Mouse (Mus musculus) embryonic facial prominence, embryonic 13.5 days (tissue): ENCODE data around the gene Trim17. TPM values are rescaled to one million over a fixed set of nuclear protein-coding genes. Genes with fewer than 3 reads are reported as not detected.

Experiments used
- ATAC-seq: fragments of 200-750 bp; cut with Nextera tagmentation; 2 replicates; pipeline ENCODE4 v1.8.0; 2017; ENCODE audit warnings: low read depth; ENCODE audit not compliant: insufficient number of reproducible peaks, insufficient read depth, low FRiP score, low TSS enrichment
- H3K27ac ChIP-seq: fragments of 300-500 bp; sonication (generic); 2 replicates; pipeline ENCODE4 v1.5.1; 2015; ENCODE audit warnings: moderate library complexity, mild to moderate bottlenecking, inconsistent platforms
- H3K27me3 ChIP-seq: fragments of 300-500 bp; sonication (generic); 2 replicates; pipeline ENCODE4 v1.6.1; 2015; ENCODE audit warnings: mild to moderate bottlenecking, inconsistent platforms
- H3K36me3 ChIP-seq: fragments of 300-500 bp; sonication (generic); 2 replicates; pipeline ENCODE4 v1.6.1; 2015; ENCODE audit warnings: mild to moderate bottlenecking, inconsistent platforms
- H3K4me1 ChIP-seq: fragments of 300-500 bp; sonication (generic); 2 replicates; pipeline ENCODE4 v1.6.1; 2015; ENCODE audit warnings: inconsistent platforms
- H3K4me2 ChIP-seq: fragments of 300-500 bp; sonication (generic); 2 replicates; pipeline ENCODE4 v1.6.1; 2015; ENCODE audit warnings: moderate library complexity, mild to moderate bottlenecking, inconsistent platforms
- H3K4me3 ChIP-seq: fragments of 300-500 bp; sonication (generic); 2 replicates; pipeline ENCODE4 v1.5.1; 2015; ENCODE audit warnings: mild to moderate bottlenecking, inconsistent platforms
- H3K9ac ChIP-seq: fragments of 300-500 bp; sonication (generic); 2 replicates; pipeline ENCODE4 v1.6.1; 2015; ENCODE audit warnings: mild to moderate bottlenecking, inconsistent platforms
- H3K9me3 ChIP-seq: fragments of 300-500 bp; sonication (generic); 2 replicates; pipeline ENCODE4 v1.6.1; 2016; ENCODE audit warnings: inconsistent platforms
- WGBS: fragments of 180-500 bp; shearing (Covaris S2); methylation state at CpG from one replicate; pipeline ENCODE4 v1.1.7; 2015; ENCODE audit warnings: mixed read lengths; 5-methylcytosine and 5-hydroxymethylcytosine counted together
- polyA plus RNA-seq: library from polyadenylated mRNA; unstranded; fragments of >200 nt; fragmentation: Nextera tagmentation; extraction: Ambion mirVana; gene quantifications from 2 replicates; pipeline ENCODE4 v1.2.1, GENCODE M21; 2015

The Trim17 gene
- polyA plus RNA-seq, 1 experiment from 2014 or later = 0.55 TPM

- Histone ChIP-seq H3K4me1 (peaks cover 16% of the 10 kb centered on the region), H3K36me3 (peaks cover 74% of the 10 kb centered on the region), H3K4me2 (no peak overlapping the region), H3K9ac (no peak overlapping the region), H3K9me3 (no peaks in the 10 kb centered on the region), H3K4me3 (no peak overlapping the region), H3K27me3 (no peaks in the 10 kb centered on the region), H3K27ac (no peak overlapping the region)
- WGBS = 93% methylated on average over 7 of the region's 7 CpGs
- ATAC-seq = no peak
Measured at GRCm38 (mm10) chr11:58984657-58985056, 30.2 kb downstream of the Trim17 start.

- Histone ChIP-seq H3K27ac (no peak overlapping the region), H3K9me3 (no peaks in the 10 kb centered on the region), H3K36me3 (peaks cover 82% of the 10 kb centered on the region), H3K27me3 (no peaks in the 10 kb centered on the region), H3K9ac (no peak overlapping the region), H3K4me1 (peaks cover 9% of the 10 kb centered on the region), H3K4me3 (no peak overlapping the region), H3K4me2 (no peak overlapping the region)
- WGBS = 93% methylated on average over 3 of the region's 3 CpGs
- no peak for ATAC-seq
Measured at GRCm38 (mm10) chr11:58985299-58985917, 30.9 kb downstream of the Trim17 start.

GRCm38 (mm10) chr11:58989166-58989565, 34.7 kb downstream of the Trim17 start:
- Histone ChIP-seq H3K27ac (no peak overlapping the region), H3K9ac (no peak overlapping the region), H3K27me3 (peaks cover 13% of the 10 kb centered on the region), H3K4me3 (no peak overlapping the region), H3K4me1 (peaks cover 2% of the 10 kb centered on the region), H3K4me2 (no peak overlapping the region), H3K36me3 (peaks cover 65% of the 10 kb centered on the region), H3K9me3 (no peaks in the 10 kb centered on the region)
- ATAC-seq = no peak
- 90% methylated on average over 4 of the region's 4 CpGs for WGBS

GRCm38 (mm10) chr11:58990141-58990540, 35.7 kb downstream of the Trim17 start:
- WGBS = 87% methylated on average over 17 of the region's 17 CpGs
- H3K36me3 ChIP-seq = peaks cover 56% of the 10 kb centered on the region

GRCm38 (mm10) chr11:58990794-58991193, 36.3 kb downstream of the Trim17 start:
- Histone ChIP-seq H3K4me1 (peaks cover 7% of the 10 kb centered on the region), H3K27me3 (peaks cover 30% of the 10 kb centered on the region), H3K36me3 (peaks cover 49% of the 10 kb centered on the region), H3K27ac (no peak overlapping the region), H3K4me3 (no peak overlapping the region), H3K4me2 (no peak overlapping the region), H3K9me3 (no peaks in the 10 kb centered on the region), H3K9ac (no peak overlapping the region)
- WGBS = 79% methylated on average over 9 of the region's 9 CpGs
- no peak for ATAC-seq

More at GRCm38 (mm10) chr11:58990141-58990540, 35.7 kb downstream of the Trim17 start:
- H3K27me3 ChIP-seq = peaks cover 23% of the 10 kb centered on the region
- no peak overlapping the region for H3K4me2 ChIP-seq
- H3K9ac ChIP-seq = no peak overlapping the region
- peaks cover 7% of the 10 kb centered on the region for H3K4me1 ChIP-seq
- no peak overlapping the region for H3K4me3 ChIP-seq
- H3K9me3 ChIP-seq = no peaks in the 10 kb centered on the region
- no peak overlapping the region for H3K27ac ChIP-seq
- no peak for ATAC-seq

GRCm38 (mm10) chr11:58991911-58992310, 37.4 kb downstream of the Trim17 start:
- H3K27ac ChIP-seq = no peak overlapping the region
- peaks cover 7% of the 10 kb centered on the region for H3K4me1 ChIP-seq
- WGBS = 86% methylated on average over 3 of the region's 3 CpGs
- H3K27me3 ChIP-seq = peaks cover 39% of the 10 kb centered on the region
- H3K4me2 ChIP-seq = no peak overlapping the region
- no peak overlapping the region for H3K9ac ChIP-seq
- H3K4me3 ChIP-seq = no peak overlapping the region
- no peak for ATAC-seq
- peaks cover 38% of the 10 kb centered on the region for H3K36me3 ChIP-seq
- no peaks in the 10 kb centered on the region for H3K9me3 ChIP-seq

- no peaks in the 10 kb centered on the region for H3K9me3 ChIP-seq
- H3K4me1 ChIP-seq = peaks cover 7% of the 10 kb centered on the region
- no peak overlapping the region for H3K27ac ChIP-seq
- H3K9ac ChIP-seq = no peak overlapping the region
- H3K27me3 ChIP-seq = peaks cover 44% of the 10 kb centered on the region
- H3K4me3 ChIP-seq = no peak overlapping the region
- H3K36me3 ChIP-seq = peaks cover 30% of the 10 kb centered on the region
- 80% methylated on average over 6 of the region's 6 CpGs for WGBS
- no peak for ATAC-seq
- no peak overlapping the region for H3K4me2 ChIP-seq
Measured at GRCm38 (mm10) chr11:58993091-58993670, 38.7 kb downstream of the Trim17 start.

GRCm38 (mm10) chr11:58994337-58994826, 39.9 kb downstream of the Trim17 start:
- peaks cover 7% of the 10 kb centered on the region for H3K4me1 ChIP-seq
- WGBS = 2% methylated on average over 35 of the region's 35 CpGs
- H3K36me3 ChIP-seq = peaks cover 18% of the 10 kb centered on the region
- H3K27ac ChIP-seq = no peak overlapping the region
- peak overlapping the region; percentile 61 for H3K9ac ChIP-seq
- no peaks in the 10 kb centered on the region for H3K9me3 ChIP-seq
- H3K27me3 ChIP-seq = peaks cover 44% of the 10 kb centered on the region
- peak overlapping the region; percentile 42 for H3K4me3 ChIP-seq
- peak; percentile 62 for ATAC-seq
- H3K4me2 ChIP-seq = peak overlapping the region; percentile 74

GRCm38 (mm10) chr11:58995061-58995806, 40.7 kb downstream of the Trim17 start:
- 77% methylated on average over 9 of the region's 9 CpGs for WGBS
- peaks cover 7% of the 10 kb centered on the region for H3K4me1 ChIP-seq
- no peaks in the 10 kb centered on the region for H3K9me3 ChIP-seq
- no peak overlapping the region for H3K4me3 ChIP-seq
- H3K27ac ChIP-seq = no peak overlapping the region
- H3K36me3 ChIP-seq = peaks cover 9% of the 10 kb centered on the region
- peaks cover 46% of the 10 kb centered on the region for H3K27me3 ChIP-seq
- ATAC-seq = no peak
- H3K9ac ChIP-seq = no peak overlapping the region
- peak overlapping the region; percentile 74 for H3K4me2 ChIP-seq

- H3K4me2 ChIP-seq = no peak overlapping the region
- ATAC-seq = no peak
- peaks cover 3% of the 10 kb centered on the region; the same call in 1 of the 2 replicates for H3K36me3 ChIP-seq
- peaks cover 7% of the 10 kb centered on the region for H3K4me1 ChIP-seq
- no peak overlapping the region for H3K4me3 ChIP-seq
- 48% methylated on average over 12 of the region's 12 CpGs for whole genome bisulfite sequencing
- H3K27ac ChIP-seq = no peak overlapping the region
- H3K9me3 ChIP-seq = no peaks in the 10 kb centered on the region
- H3K27me3 ChIP-seq = peaks cover 46% of the 10 kb centered on the region
- H3K9ac ChIP-seq = no peak overlapping the region
Measured at GRCm38 (mm10) chr11:58995807-58996370, 41.4 kb downstream of the Trim17 start.

GRCm38 (mm10) chr11:58997541-58997940, 43.1 kb downstream of the Trim17 start:
- no peak overlapping the region for H3K4me3 ChIP-seq
- no peaks in the 10 kb centered on the region for H3K9me3 ChIP-seq
- peaks cover 46% of the 10 kb centered on the region for H3K27me3 ChIP-seq
- peaks cover 7% of the 10 kb centered on the region for H3K4me1 ChIP-seq
- H3K36me3 ChIP-seq = no peaks in the 10 kb centered on the region
- WGBS = 79% methylated on average over 5 of the region's 5 CpGs
- no peak overlapping the region for H3K27ac ChIP-seq
- no peak for ATAC-seq
- no peak overlapping the region for H3K9ac ChIP-seq
- no peak overlapping the region for H3K4me2 ChIP-seq
